Mouse (Mus musculus) lung, postnatal 0 days (tissue): ENCODE results near the gene Nwd2.

Experiments
- CTCF ChIP-seq: IDR thresholded peaks from 2 replicates; pipeline ENCODE4 v1.5.1; 2016; ENCODE audit warnings: antibody characterized with exemption, mild to moderate bottlenecking
- EP300 ChIP-seq: IDR thresholded peaks from 2 replicates; pipeline ENCODE4 v1.6.1; 2016; ENCODE audit warnings: antibody characterized with exemption, mild to moderate bottlenecking, control low read depth

- TF ChIP-seq CTCF (no peak), EP300 (no peak)
These were observed 48.3 kb downstream of the Nwd2 start for GRCm38 (mm10) chr5:63697196-63697595.
